In genomic region chr12:79843002-79843401, GRCm38 (mm10) we compare ENCODE assay signal across 8 mouse cellular contexts.
DNase-seq lines count a peak whose midpoint lies in the region; ATAC-seq and TF ChIP-seq lines count a peak whose summit lies in the region.

No protein-coding gene starts in this region.

- TF ChIP-seq EP300 in liver, postnatal 0 days (IDR thresholded peaks at IDR 0.05; ENCODE audit: low read depth) = no peak

- H3K4me2 ChIP-seq in kidney, postnatal 0 days (ENCODE audit: low read length) = no peak overlapping the region
- H3K4me2 ChIP-seq in embryonic facial prominence, embryonic 15.5 days (replicated peaks) = no peak overlapping the region
- no peak overlapping the region for H3K4me2 ChIP-seq in hindbrain, embryonic 14.5 days (replicated peaks)
- H3K4me2 ChIP-seq in liver, postnatal 0 days (ENCODE audit: low read depth, low read length) = no peak overlapping the region

- H3K27me3 ChIP-seq in kidney, postnatal 0 days (ENCODE audit: insufficient read depth, low read length) = no peaks in the 10 kb centered on the region
- no peaks in the 10 kb centered on the region for H3K27me3 ChIP-seq in embryonic facial prominence, embryonic 15.5 days
- H3K27me3 ChIP-seq in hindbrain, embryonic 14.5 days (ENCODE audit: control insufficient read depth, insufficient read depth, low read length) = no peaks in the 10 kb centered on the region
- no peaks in the 10 kb centered on the region for H3K27me3 ChIP-seq in liver, postnatal 0 days (ENCODE audit: insufficient read depth, low read length)

- intact Hi-C loops in gastrocnemius, postnatal 36 days (cut with DNase I) = no loop called here

- H3K4me1 ChIP-seq in kidney, postnatal 0 days (replicated peaks; ENCODE audit: insufficient read depth, low read length) = peaks cover 36% of the 10 kb centered on the region
- peaks cover 97% of the 10 kb centered on the region for H3K4me1 ChIP-seq in embryonic facial prominence, embryonic 15.5 days
- peaks cover 20% of the 10 kb centered on the region for H3K4me1 ChIP-seq in hindbrain, embryonic 14.5 days (replicated peaks; ENCODE audit: control insufficient read depth, insufficient read depth, low read length)
- H3K4me1 ChIP-seq in liver, postnatal 0 days (ENCODE audit: insufficient read depth) = peaks cover 44% of the 10 kb centered on the region

- H3K36me3 ChIP-seq in kidney, postnatal 0 days (ENCODE audit: insufficient read depth, low read length) = no peaks in the 10 kb centered on the region
- H3K36me3 ChIP-seq in embryonic facial prominence, embryonic 15.5 days = no peaks in the 10 kb centered on the region
- H3K36me3 ChIP-seq in hindbrain, embryonic 14.5 days (replicated peaks; ENCODE audit: control insufficient read depth, insufficient read depth) = no peaks in the 10 kb centered on the region
- no peaks in the 10 kb centered on the region for H3K36me3 ChIP-seq in liver, postnatal 0 days (replicated peaks; ENCODE audit: insufficient read depth, low read length)

- no peak for ATAC-seq in kidney, postnatal 0 days (replicated peaks; ENCODE audit: low FRiP score, low read depth)
- ATAC-seq in embryonic facial prominence, embryonic 15.5 days (ENCODE audit: insufficient number of reproducible peaks, low FRiP score, low TSS enrichment, low read depth) = no peak
- ATAC-seq in hindbrain, embryonic 14.5 days (ENCODE audit: low FRiP score) = no peak
- no peak for ATAC-seq in liver, postnatal 0 days

- 42% methylated on average over 11 of the region's 11 CpGs for WGBS in kidney, postnatal 0 days
- 46% methylated on average over 11 of the region's 11 CpGs for WGBS in embryonic facial prominence, embryonic 15.5 days
- 78% methylated on average over 11 of the region's 11 CpGs for WGBS in hindbrain, embryonic 14.5 days
- WGBS in liver, postnatal 0 days (ENCODE audit: insufficient replicate concordance) = 34% methylated on average over 11 of the region's 11 CpGs

- TF ChIP-seq CTCF in kidney, postnatal 0 days (IDR thresholded peaks at IDR 0.05; ENCODE audit: low read depth) = no peak
- TF ChIP-seq CTCF in liver, postnatal 0 days (IDR thresholded peaks at IDR 0.05; ENCODE audit: low read depth) = no peak

- H3K9ac ChIP-seq in kidney, postnatal 0 days (ENCODE audit: low read depth, low read length) = no peak overlapping the region
- H3K9ac ChIP-seq in embryonic facial prominence, embryonic 15.5 days = no peak overlapping the region
- H3K9ac ChIP-seq in hindbrain, embryonic 14.5 days = no peak overlapping the region
- H3K9ac ChIP-seq in liver, postnatal 0 days (replicated peaks) = no peak overlapping the region

- H3K4me3 ChIP-seq in kidney, postnatal 0 days (replicated peaks; ENCODE audit: low read depth, low read length) = no peak overlapping the region
- H3K4me3 ChIP-seq in embryonic facial prominence, embryonic 15.5 days (replicated peaks) = no peak overlapping the region
- no peak overlapping the region for H3K4me3 ChIP-seq in hindbrain, embryonic 14.5 days (replicated peaks; ENCODE audit: low read length)
- H3K4me3 ChIP-seq in liver, postnatal 0 days (ENCODE audit: low read depth, low read length) = no peak overlapping the region

- H3K9me3 ChIP-seq in kidney, postnatal 0 days (replicated peaks; ENCODE audit: low read length) = no peaks in the 10 kb centered on the region
- H3K9me3 ChIP-seq in embryonic facial prominence, embryonic 15.5 days (replicated peaks) = no peaks in the 10 kb centered on the region
- H3K9me3 ChIP-seq in hindbrain, embryonic 14.5 days (ENCODE audit: control insufficient read depth, low read length) = no peaks in the 10 kb centered on the region
- no peaks in the 10 kb centered on the region for H3K9me3 ChIP-seq in liver, postnatal 0 days (ENCODE audit: low read length)

- DNase-seq in kidney, postnatal 0 days (ENCODE audit: low spot score) = no peak
- DNase-seq in kidney, adult 18-20 months = no peak
- DNase-seq in hindbrain, embryonic 14.5 days (ENCODE audit: low spot score) = no peak
- no peak for DNase-seq in liver, postnatal 0 days
- DNase-seq in MN1 (ENCODE audit: low spot score) = no peak
- DNase-seq in spleen, postnatal 36 days (ENCODE audit: low spot score in 2 of 2) = no peak
- no peak for DNase-seq in gastrocnemius, postnatal 36 days

- H3K27ac ChIP-seq in kidney, postnatal 0 days = peak overlapping the region; percentile 58
- peak overlapping the region; percentile 86 for H3K27ac ChIP-seq in embryonic facial prominence, embryonic 15.5 days (replicated peaks)
- H3K27ac ChIP-seq in hindbrain, embryonic 14.5 days = peak overlapping the region; percentile 47; the same call in 1 of the 2 replicates
- H3K27ac ChIP-seq in liver, postnatal 0 days (ENCODE audit: low read depth) = peak overlapping the region; percentile 55
